20 mouse cellular contexts compared by ENCODE assay signal in the genomic region with DNA sequence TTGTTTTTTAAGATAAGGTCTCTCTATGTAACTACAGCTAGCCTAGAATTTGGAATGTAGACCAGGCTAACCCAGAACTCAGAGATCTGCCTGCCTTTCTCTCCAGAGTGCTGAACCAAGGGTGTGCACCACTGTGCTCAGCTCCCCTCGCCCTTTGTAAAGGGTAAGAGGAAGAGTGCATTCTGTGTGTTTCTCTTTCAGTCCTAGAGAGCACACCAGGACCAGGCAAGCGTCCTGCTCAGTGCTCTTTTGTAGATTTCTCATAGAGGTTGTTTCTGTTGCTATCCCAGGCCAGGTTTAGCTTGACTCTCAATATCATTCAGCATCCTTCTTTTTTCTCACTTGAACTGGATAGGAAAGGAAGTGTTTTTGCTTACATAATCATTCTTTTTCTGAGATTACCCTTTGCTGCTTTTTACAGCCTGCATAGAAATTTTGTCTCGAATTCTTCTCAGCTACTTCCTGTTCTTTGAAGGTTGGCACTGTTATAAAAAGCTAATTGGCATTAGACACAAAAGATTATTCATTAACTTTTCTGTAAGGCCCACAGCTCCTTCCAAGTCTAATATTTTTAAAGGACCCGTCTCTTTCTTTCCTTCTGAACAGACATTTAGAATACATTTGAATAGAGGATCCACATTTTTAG. TPM values are rescaled to one million over a fixed set of nuclear protein-coding genes. Genes with fewer than 3 reads are reported as not detected.
DNase-seq lines count a peak whose midpoint lies in the region; ATAC-seq and TF ChIP-seq lines count a peak whose summit lies in the region.
"Had no signal": no experiment of that assay in that cellular context is flagged by ENCODE, and none has a peak within 500 bp of the region (broad histone marks: within the 10 kb centered on the region; RNA-seq: fewer than 3 reads in every experiment).

No protein-coding gene starts in this region.

- H3K79me2 ChIP-seq in liver, adult 2 months (ENCODE audit: control insufficient read depth, insufficient read depth, low read length): peaks cover 2% of the 10 kb centered on the region; the same call in 1 of the 2 replicates

- ATAC-seq in kidney, embryonic 14.5 days (ENCODE audit: low FRiP score, low TSS enrichment): no peak
- ATAC-seq in intestine, embryonic 15.5 days: peak; percentile 84
- no peak for ATAC-seq in monocyte, adult 5-6 weeks (replicated peaks; ENCODE audit: insufficient number of reproducible peaks, low FRiP score, low TSS enrichment, poor library complexity, severe bottlenecking)
- ATAC-seq: forebrain, embryonic 15.5 days; inflammation-experienced regulatory T-cells, adult 6 months had no signal

- no peak overlapping the region for H3K27ac ChIP-seq in kidney, embryonic 14.5 days (ENCODE audit: low read depth, low read length)
- H3K27ac ChIP-seq in liver, adult 2 months (replicated peaks; ENCODE audit: insufficient read depth, low read depth, low read length): no peak overlapping the region
- peak overlapping the region; percentile 66 for H3K27ac ChIP-seq in intestine, embryonic 15.5 days
- H3K27ac ChIP-seq: embryonic facial prominence, embryonic 15.5 days; forebrain, embryonic 15.5 days; heart, adult 2 months; heart, embryonic 13.5 days; hindbrain, embryonic 12.5 days; liver, embryonic 15.5 days; midbrain, embryonic 12.5 days had no signal

- WGBS in kidney, embryonic 14.5 days: 59% methylated on average over 4 of the region's 4 CpGs
- 22% methylated on average over 4 of the region's 4 CpGs for WGBS in liver, adult 2 months
- 53% methylated on average over 4 of the region's 4 CpGs for WGBS in intestine, embryonic 15.5 days

- H3K9me3 ChIP-seq in kidney, embryonic 14.5 days (ENCODE audit: control insufficient read depth, low read length): no peaks in the 10 kb centered on the region
- H3K9me3 ChIP-seq in intestine, embryonic 15.5 days: no peaks in the 10 kb centered on the region
- H3K9me3 ChIP-seq: embryonic facial prominence, embryonic 15.5 days; forebrain, embryonic 15.5 days; heart, embryonic 13.5 days; hindbrain, embryonic 12.5 days; liver, embryonic 15.5 days; midbrain, embryonic 12.5 days had no signal

- no peak overlapping the region for H3K4me3 ChIP-seq in kidney, embryonic 14.5 days (ENCODE audit: low read length)
- no peak overlapping the region for H3K4me3 ChIP-seq in liver, adult 2 months (ENCODE audit: insufficient read depth, low read depth, low read length)
- H3K4me3 ChIP-seq in intestine, embryonic 15.5 days (replicated peaks): no peak overlapping the region
- H3K4me3 ChIP-seq: embryonic facial prominence, embryonic 15.5 days; forebrain, embryonic 15.5 days; heart, adult 2 months; heart, embryonic 13.5 days; hindbrain, embryonic 12.5 days; liver, embryonic 15.5 days; midbrain, embryonic 12.5 days had no signal

- H3K4me1 ChIP-seq in kidney, embryonic 14.5 days (ENCODE audit: control insufficient read depth, insufficient read depth, low read length): no peaks in the 10 kb centered on the region
- peaks cover 3% of the 10 kb centered on the region; the same call in 1 of the 2 replicates for H3K4me1 ChIP-seq in liver, adult 2 months (ENCODE audit: control insufficient read depth, insufficient read depth, low read length)
- H3K4me1 ChIP-seq in intestine, embryonic 15.5 days (replicated peaks): no peaks in the 10 kb centered on the region
- H3K4me1 ChIP-seq: embryonic facial prominence, embryonic 15.5 days; heart, embryonic 13.5 days; hindbrain, embryonic 12.5 days; liver, embryonic 15.5 days; midbrain, embryonic 12.5 days had no signal

- TF ChIP-seq CTCF in liver, adult 2 months (IDR thresholded peaks at IDR 0.05; ENCODE audit: low read depth, low read length): no peak

- DNase-seq in kidney, adult 9 months: peak; percentile 58
- peak; percentile 74 for DNase-seq in liver, adult 2 months (ENCODE audit: extremely low read depth, low read depth, low spot score)
- DNase-seq in liver: no peak
- DNase-seq in telencephalon, adult 2 months (ENCODE audit: low read depth, low spot score): peak; percentile 19
- DNase-seq: adrenal gland, postnatal 10 days; gastrocnemius, postnatal 36 days; heart, adult 2 months; heart, postnatal 14 days; layer of hippocampus, postnatal 36 days; lung, postnatal 4 days had no signal

- TF ChIP-seq POLR2A in liver, adult 2 months (IDR thresholded peaks at IDR 0.05; ENCODE audit: extremely low read depth, insufficient read depth, low read length): no peak

- H3K9ac ChIP-seq in kidney, embryonic 14.5 days (ENCODE audit: low read depth, low read length): no peak overlapping the region
- no peak overlapping the region for H3K9ac ChIP-seq in liver, adult 2 months (ENCODE audit: low read depth, low read length)
- H3K9ac ChIP-seq in intestine, embryonic 15.5 days: no peak overlapping the region
- H3K9ac ChIP-seq: embryonic facial prominence, embryonic 15.5 days; forebrain, embryonic 15.5 days; heart, embryonic 13.5 days; hindbrain, embryonic 12.5 days; liver, embryonic 15.5 days; midbrain, embryonic 12.5 days had no signal

- H3K36me3 ChIP-seq in kidney, embryonic 14.5 days (ENCODE audit: control insufficient read depth, insufficient read depth, low read length): no peaks in the 10 kb centered on the region
- no peaks in the 10 kb centered on the region for H3K36me3 ChIP-seq in liver, adult 2 months (ENCODE audit: control insufficient read depth, insufficient read depth, low read length)
- H3K36me3 ChIP-seq in intestine, embryonic 15.5 days: no peaks in the 10 kb centered on the region
- H3K36me3 ChIP-seq: embryonic facial prominence, embryonic 15.5 days; forebrain, embryonic 15.5 days; heart, embryonic 13.5 days; hindbrain, embryonic 12.5 days; liver, embryonic 15.5 days; midbrain, embryonic 12.5 days had no signal

- no peak overlapping the region for H3K4me2 ChIP-seq in kidney, embryonic 14.5 days (replicated peaks; ENCODE audit: low read depth, low read length)
- H3K4me2 ChIP-seq in intestine, embryonic 15.5 days (replicated peaks): 0 out of 2 replicates have a peak overlapping the region, but pooled peaks have one; percentile 11
- H3K4me2 ChIP-seq: embryonic facial prominence, embryonic 15.5 days; forebrain, embryonic 15.5 days; heart, embryonic 13.5 days; hindbrain, embryonic 12.5 days; liver, embryonic 15.5 days; midbrain, embryonic 12.5 days had no signal

- H3K27me3 ChIP-seq in kidney, embryonic 14.5 days (ENCODE audit: control insufficient read depth, insufficient read depth, low read length): no peaks in the 10 kb centered on the region
- no peaks in the 10 kb centered on the region for H3K27me3 ChIP-seq in liver, adult 2 months (ENCODE audit: control insufficient read depth, insufficient read depth, low read length)
- no peaks in the 10 kb centered on the region for H3K27me3 ChIP-seq in intestine, embryonic 15.5 days (replicated peaks)
- H3K27me3 ChIP-seq: embryonic facial prominence, embryonic 15.5 days; forebrain, embryonic 15.5 days; heart, embryonic 13.5 days; hindbrain, embryonic 12.5 days; liver, embryonic 15.5 days; midbrain, embryonic 12.5 days had no signal

RNA-seq across cellular contexts. Expression of a gene that starts 51.0 kb away (rescaled TPM):
- polyA plus RNA-seq in kidney, embryonic 14.5 days (2014; fragmentation: Nextera tagmentation; extraction: Ambion mirVana): 1.7 and 2.1 TPM in 2 replicates
- 0.65 and 0.87 TPM in 2 replicates for total RNA-seq in liver, adult 2 months (2014; rRNA removed)
- 1.1 and 1.2 TPM in 2 replicates for polyA plus RNA-seq in liver, adult 2 months (2012; rRNA removed)
- polyA plus RNA-seq in intestine, embryonic 15.5 days (2015; fragmentation: Nextera tagmentation; extraction: Ambion mirVana): 1.1 and 1.2 TPM in 2 replicates
- 0.10 to 0.19 TPM in 2 of 3 replicates, not detected in the other for total RNA-seq in monocyte, adult 5-6 weeks (2017)
